Mouse (Mus musculus) embryonic facial prominence, embryonic 12.5 days (tissue): Measurements from ENCODE around the gene Cwc22. TPM values are rescaled to one million over a fixed set of nuclear protein-coding genes. Genes with fewer than 3 reads are reported as not detected.

Experiments
- ATAC-seq: fragments of 200-750 bp; cut with Nextera tagmentation; 2 replicates; pipeline ENCODE4 v1.8.0; 2017; ENCODE audit not compliant: insufficient number of reproducible peaks, insufficient read depth, low FRiP score, low TSS enrichment
- H3K27ac ChIP-seq: fragments of 300-500 bp; sonication (generic); 2 replicates; pipeline ENCODE4 v1.5.1; 2016; ENCODE audit warnings: mild to moderate bottlenecking
- H3K27me3 ChIP-seq: fragments of 300-500 bp; sonication (generic); 2 replicates; pipeline ENCODE4 v1.6.1; 2016; ENCODE audit warnings: mild to moderate bottlenecking, moderate library complexity
- H3K36me3 ChIP-seq: fragments of 300-500 bp; sonication (generic); 2 replicates; pipeline ENCODE4 v1.6.1; 2016; ENCODE audit warnings: mild to moderate bottlenecking
- H3K4me1 ChIP-seq: fragments of 300-500 bp; sonication (generic); 2 replicates; pipeline ENCODE4 v1.6.1; 2016
- H3K4me2 ChIP-seq: fragments of 300-500 bp; sonication (generic); replicated peaks from 2 replicates; pipeline ENCODE4 v1.6.1; 2016; ENCODE audit warnings: mild to moderate bottlenecking, moderate library complexity
- H3K4me3 ChIP-seq: fragments of 300-500 bp; sonication (generic); 2 replicates; pipeline ENCODE4 v1.5.1; 2016; ENCODE audit warnings: mild to moderate bottlenecking
- H3K9ac ChIP-seq: fragments of 300-500 bp; sonication (generic); 2 replicates; pipeline ENCODE4 v1.6.1; 2016; ENCODE audit warnings: mild to moderate bottlenecking, moderate library complexity
- H3K9me3 ChIP-seq: fragments of 300-500 bp; sonication (generic); 2 replicates; pipeline ENCODE4 v1.6.1; 2016; ENCODE audit warnings: mild to moderate bottlenecking, moderate library complexity
- WGBS: fragments of 180-500 bp; shearing (Covaris S2); methylation state at CpG from one replicate; pipeline ENCODE4 v1.1.7; 2016; 5-methylcytosine and 5-hydroxymethylcytosine counted together
- polyA plus RNA-seq: library from polyadenylated mRNA; unstranded; fragments of >200 nt; fragmentation: Nextera tagmentation; extraction: Ambion mirVana; gene quantifications from 2 replicates; pipeline ENCODE4 v1.2.1, GENCODE M21; 2016

The Cwc22 gene
- polyA plus RNA-seq, 1 experiment from 2014 or later: 38.3 TPM

- no peak overlapping the region for H3K27ac ChIP-seq
- no peak overlapping the region for H3K4me3 ChIP-seq
- H3K4me2 ChIP-seq: no peak overlapping the region
- H3K4me1 ChIP-seq: no peaks in the 10 kb centered on the region
- H3K9ac ChIP-seq: no peak overlapping the region
- WGBS: 93% methylated on average over 8 of the region's 8 CpGs
- H3K9me3 ChIP-seq: no peaks in the 10 kb centered on the region
- H3K27me3 ChIP-seq: no peaks in the 10 kb centered on the region
- H3K36me3 ChIP-seq: peaks cover 53% of the 10 kb centered on the region
- no peak for ATAC-seq
Observed at GRCm38 (mm10) chr2:77923182-77923581, 23.0 kb downstream of the Cwc22 start.

GRCm38 (mm10) chr2:77921307-77921706 lies 24.9 kb downstream of the Cwc22 start:
- ATAC-seq: no peak
- 86% methylated on average over 4 of the region's 4 CpGs for WGBS
- H3K9me3 ChIP-seq: no peaks in the 10 kb centered on the region
- no peaks in the 10 kb centered on the region for H3K4me1 ChIP-seq
- no peak overlapping the region for H3K9ac ChIP-seq
- H3K36me3 ChIP-seq: peaks cover 50% of the 10 kb centered on the region
- H3K4me2 ChIP-seq: no peak overlapping the region
- no peaks in the 10 kb centered on the region for H3K27me3 ChIP-seq
- no peak overlapping the region for H3K27ac ChIP-seq
- H3K4me3 ChIP-seq: no peak overlapping the region

GRCm38 (mm10) chr2:77920621-77921020 lies 25.6 kb downstream of the Cwc22 start:
- H3K9ac ChIP-seq: no peak overlapping the region
- no peak overlapping the region for H3K27ac ChIP-seq
- no peaks in the 10 kb centered on the region for H3K9me3 ChIP-seq
- 96% methylated on average over 2 of the region's 2 CpGs for WGBS
- H3K4me3 ChIP-seq: no peak overlapping the region
- no peak for ATAC-seq
- H3K27me3 ChIP-seq: no peaks in the 10 kb centered on the region
- peaks cover 47% of the 10 kb centered on the region for H3K36me3 ChIP-seq
- H3K4me2 ChIP-seq: no peak overlapping the region
- no peaks in the 10 kb centered on the region for H3K4me1 ChIP-seq

- WGBS: 73% methylated on average over 3 of the region's 3 CpGs
- Histone ChIP-seq H3K9me3 (no peaks in the 10 kb centered on the region), H3K27me3 (no peaks in the 10 kb centered on the region), H3K4me1 (no peaks in the 10 kb centered on the region), H3K9ac (no peak overlapping the region), H3K27ac (no peak overlapping the region), H3K4me2 (no peak overlapping the region), H3K4me3 (no peak overlapping the region), H3K36me3 (peaks cover 48% of the 10 kb centered on the region)
- ATAC-seq: no peak
Observed at GRCm38 (mm10) chr2:77918474-77918873, 27.7 kb downstream of the Cwc22 start.

GRCm38 (mm10) chr2:77918006-77918405 lies 28.2 kb downstream of the Cwc22 start:
- no peaks in the 10 kb centered on the region for H3K27me3 ChIP-seq
- 84% methylated on average over 2 of the region's 2 CpGs for WGBS
- no peak overlapping the region for H3K9ac ChIP-seq
- H3K4me3 ChIP-seq: no peak overlapping the region
- no peak overlapping the region for H3K4me2 ChIP-seq
- no peaks in the 10 kb centered on the region for H3K4me1 ChIP-seq
- peaks cover 44% of the 10 kb centered on the region for H3K36me3 ChIP-seq
- H3K9me3 ChIP-seq: no peaks in the 10 kb centered on the region
- no peak for ATAC-seq
- H3K27ac ChIP-seq: no peak overlapping the region

GRCm38 (mm10) chr2:77917360-77917734 lies 28.8 kb downstream of the Cwc22 start:
- H3K9ac ChIP-seq: no peak overlapping the region
- H3K27me3 ChIP-seq: no peaks in the 10 kb centered on the region
- no peak overlapping the region for H3K4me2 ChIP-seq
- H3K9me3 ChIP-seq: no peaks in the 10 kb centered on the region
- H3K36me3 ChIP-seq: peaks cover 51% of the 10 kb centered on the region
- ATAC-seq: no peak
- H3K4me3 ChIP-seq: no peak overlapping the region
- no peak overlapping the region for H3K27ac ChIP-seq
- no peaks in the 10 kb centered on the region for H3K4me1 ChIP-seq
- 90% methylated on average over 3 of the region's 3 CpGs for WGBS

- Histone ChIP-seq H3K27me3 (no peaks in the 10 kb centered on the region), H3K4me3 (no peak overlapping the region), H3K36me3 (peaks cover 49% of the 10 kb centered on the region), H3K9me3 (no peaks in the 10 kb centered on the region), H3K27ac (no peak overlapping the region), H3K4me1 (no peaks in the 10 kb centered on the region), H3K9ac (no peak overlapping the region), H3K4me2 (no peak overlapping the region)
- 69% methylated on average over 8 of the region's 8 CpGs for WGBS
- ATAC-seq: no peak
Observed at GRCm38 (mm10) chr2:77916586-77917359, 29.4 kb downstream of the Cwc22 start.

GRCm38 (mm10) chr2:77915187-77915586 lies 31.0 kb downstream of the Cwc22 start:
- no peaks in the 10 kb centered on the region for H3K27me3 ChIP-seq
- no peak overlapping the region for H3K4me3 ChIP-seq
- no peak overlapping the region for H3K9ac ChIP-seq
- no peaks in the 10 kb centered on the region for H3K4me1 ChIP-seq
- peaks cover 41% of the 10 kb centered on the region for H3K36me3 ChIP-seq
- no peak for ATAC-seq
- 93% methylated on average over 8 of the region's 8 CpGs for WGBS
- no peak overlapping the region for H3K4me2 ChIP-seq
- no peak overlapping the region for H3K27ac ChIP-seq
- no peaks in the 10 kb centered on the region for H3K9me3 ChIP-seq

- H3K4me3 ChIP-seq: no peak overlapping the region
- H3K27ac ChIP-seq: no peak overlapping the region
- no peaks in the 10 kb centered on the region for H3K4me1 ChIP-seq
- 66% methylated on average over 2 of the region's 2 CpGs for WGBS
- no peaks in the 10 kb centered on the region for H3K9me3 ChIP-seq
- peaks cover 34% of the 10 kb centered on the region for H3K36me3 ChIP-seq
- ATAC-seq: no peak
- no peak overlapping the region for H3K4me2 ChIP-seq
- no peaks in the 10 kb centered on the region for H3K27me3 ChIP-seq
- no peak overlapping the region for H3K9ac ChIP-seq
Observed at GRCm38 (mm10) chr2:77913628-77914027, 32.5 kb downstream of the Cwc22 start.

GRCm38 (mm10) chr2:77912197-77912596 lies 34.0 kb downstream of the Cwc22 start:
- H3K4me2 ChIP-seq: no peak overlapping the region
- H3K9me3 ChIP-seq: no peaks in the 10 kb centered on the region
- no peaks in the 10 kb centered on the region for H3K4me1 ChIP-seq
- no peak overlapping the region for H3K27ac ChIP-seq
- no peak for ATAC-seq
- no peak overlapping the region for H3K4me3 ChIP-seq
- H3K27me3 ChIP-seq: no peaks in the 10 kb centered on the region
- WGBS: 84% methylated on average over 4 of the region's 4 CpGs
- no peak overlapping the region for H3K9ac ChIP-seq
- peaks cover 33% of the 10 kb centered on the region for H3K36me3 ChIP-seq

GRCm38 (mm10) chr2:77911452-77911851 lies 34.7 kb downstream of the Cwc22 start:
- Histone ChIP-seq H3K27ac (no peak overlapping the region), H3K36me3 (peaks cover 25% of the 10 kb centered on the region)

GRCm38 (mm10) chr2:77910216-77910615 lies 36.0 kb downstream of the Cwc22 start:
- Histone ChIP-seq H3K4me3 (no peak overlapping the region), H3K4me2 (no peak overlapping the region), H3K36me3 (peaks cover 31% of the 10 kb centered on the region), H3K4me1 (no peaks in the 10 kb centered on the region), H3K9me3 (no peaks in the 10 kb centered on the region), H3K27ac (no peak overlapping the region), H3K9ac (no peak overlapping the region), H3K27me3 (no peaks in the 10 kb centered on the region)
- ATAC-seq: no peak
- WGBS: 44% methylated on average over 3 of the region's 3 CpGs

More at GRCm38 (mm10) chr2:77911452-77911851, 34.7 kb downstream of the Cwc22 start:
- Histone ChIP-seq H3K9ac (no peak overlapping the region), H3K9me3 (no peaks in the 10 kb centered on the region), H3K4me2 (no peak overlapping the region), H3K4me1 (no peaks in the 10 kb centered on the region), H3K27me3 (no peaks in the 10 kb centered on the region), H3K4me3 (no peak overlapping the region)
- no peak for ATAC-seq
- 87% methylated on average over 2 of the region's 2 CpGs for WGBS
